Mouse (Mus musculus): ENCODE data around the gene Ccdc177. TPM values are rescaled to one million over a fixed set of nuclear protein-coding genes. Genes with fewer than 3 reads are reported as not detected.
"Not testable (repeated sequence)": the region's sequence is repeated elsewhere in the genome, so short reads cannot be mapped to it uniquely, and the experiment has no call there.

Gene Ccdc177
- polyA plus RNA-seq (2012; rRNA removed): 0.01 TPM in 2 replicates

DNA sequence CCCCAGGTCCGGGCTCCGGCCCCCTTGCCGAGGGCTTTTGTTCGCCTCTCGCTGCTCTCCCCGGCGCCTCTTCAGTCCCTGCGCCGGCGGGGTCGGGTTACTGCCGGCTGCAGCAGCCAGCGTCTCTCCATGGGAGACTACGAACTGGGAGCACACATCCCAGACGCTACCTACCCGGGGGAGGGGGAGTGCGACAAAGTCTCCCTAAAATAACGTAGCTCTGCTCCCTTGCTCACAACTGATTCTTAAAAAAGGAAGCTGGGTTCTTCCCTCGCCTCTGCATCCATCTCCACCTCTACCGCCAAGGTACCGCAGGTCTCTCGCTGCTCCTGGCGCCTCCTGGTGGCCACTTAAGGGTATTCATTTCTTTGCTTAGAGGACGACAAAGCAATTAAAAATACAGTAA is at the start of gene Ccdc177:
Gene Ccdc177, minus strand, starts transcription at position 292 of the 406 bp plus-strand sequence.
- peak; percentile 34 for DNase-seq (ENCODE audit: low spot score)

DNA sequence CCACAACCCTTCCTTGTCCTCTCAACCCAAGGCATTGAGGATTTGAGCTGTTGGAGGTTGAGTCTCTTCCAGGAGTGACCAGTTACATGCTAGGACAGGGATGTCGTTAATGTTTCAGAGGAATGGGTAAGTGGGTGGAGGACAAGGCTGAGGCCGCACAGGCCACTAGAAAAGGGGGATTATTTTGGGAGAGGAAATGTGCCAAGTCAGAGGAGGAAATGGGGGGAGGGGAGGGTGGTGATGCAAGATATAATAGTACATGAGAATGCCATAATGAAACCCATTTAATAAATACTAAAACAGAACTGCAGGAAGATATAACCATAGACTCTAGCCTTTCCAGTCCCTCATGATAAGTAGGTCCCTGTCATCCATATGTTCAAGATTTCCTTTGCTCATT is 49.5 kb upstream of the Ccdc177 start:
- no peak for DNase-seq (ENCODE audit: low spot score)

DNA sequence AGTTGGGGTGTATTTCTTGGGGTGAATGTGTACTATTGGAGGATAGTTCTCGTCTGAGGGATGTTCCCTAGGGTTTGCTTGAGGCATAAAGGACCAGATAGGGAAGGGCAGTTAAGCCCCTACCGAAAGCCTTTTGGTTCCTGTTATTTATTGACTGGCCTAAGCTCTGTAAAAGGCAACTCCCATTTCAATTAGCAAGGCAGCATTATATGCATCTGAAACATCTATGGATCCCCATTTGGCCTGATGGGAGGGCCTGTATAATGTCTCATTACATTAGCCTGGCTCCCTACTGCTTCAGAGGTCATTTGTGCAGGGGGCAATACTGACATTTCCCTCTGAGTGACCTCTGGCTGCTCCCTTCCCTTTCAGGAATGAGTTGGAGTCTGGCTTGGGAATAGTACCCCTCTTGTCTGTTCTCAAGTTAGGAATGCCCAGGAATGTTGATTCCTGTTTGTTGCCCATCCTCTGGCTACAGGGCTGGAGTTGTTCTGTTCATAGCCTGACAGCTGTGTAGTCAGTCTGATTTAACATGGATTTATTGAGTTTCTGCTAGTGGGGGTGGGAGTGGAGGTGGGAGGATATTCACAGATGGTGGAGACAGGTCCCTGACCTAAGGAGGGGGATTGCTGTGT is 47.1 kb upstream of the Ccdc177 start:
- no peak for DNase-seq (ENCODE audit: low spot score)

DNA sequence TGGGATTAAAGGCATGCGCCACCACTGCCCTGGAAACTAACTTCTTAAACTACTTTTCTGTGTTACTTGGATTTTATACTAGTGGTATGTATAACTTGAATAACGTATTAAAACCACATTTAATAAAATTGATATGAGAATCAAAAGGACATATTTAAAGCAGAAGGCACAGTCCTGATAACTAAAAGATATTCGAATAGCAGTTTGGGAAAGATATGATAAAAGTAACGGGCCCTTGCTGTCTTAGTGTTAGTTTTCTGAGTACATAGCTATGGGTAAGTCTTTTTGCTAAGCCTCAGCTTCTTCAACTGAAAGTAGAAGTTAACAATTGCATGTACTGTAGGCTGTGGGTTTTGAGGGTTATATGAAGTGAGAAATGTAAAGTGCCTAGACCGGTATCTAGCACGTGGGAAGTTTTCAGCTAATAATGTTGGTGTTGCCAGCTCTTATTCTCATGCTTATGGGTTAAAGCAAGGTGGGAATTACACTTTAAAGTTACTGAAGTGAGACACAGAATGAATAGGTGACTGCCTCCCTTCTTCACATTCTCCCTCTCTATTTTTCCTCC is 44.5 kb upstream of the Ccdc177 start:
- DNase-seq (ENCODE audit: low spot score): no peak

DNA sequence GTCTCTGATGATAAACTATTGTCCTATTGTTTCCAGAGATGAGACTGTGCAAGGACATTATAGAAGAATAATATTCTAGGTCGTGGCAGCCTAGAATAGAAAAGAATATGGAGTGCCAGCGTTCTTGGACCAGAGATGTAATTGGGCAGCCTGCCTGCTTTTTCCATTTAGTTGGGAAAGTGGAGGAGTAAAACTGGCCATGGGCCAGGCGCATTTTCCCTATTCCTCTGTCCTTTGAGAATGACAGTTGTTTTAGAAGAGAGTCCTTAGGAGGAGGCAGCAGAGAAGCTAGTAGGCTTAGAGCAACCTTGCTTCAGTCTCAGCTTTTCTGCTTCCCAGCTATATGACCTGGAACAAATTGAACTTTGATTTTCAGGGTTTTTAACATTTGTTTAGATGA is 43.4 kb upstream of the Ccdc177 start:
- no peak for DNase-seq (ENCODE audit: low spot score)

DNA sequence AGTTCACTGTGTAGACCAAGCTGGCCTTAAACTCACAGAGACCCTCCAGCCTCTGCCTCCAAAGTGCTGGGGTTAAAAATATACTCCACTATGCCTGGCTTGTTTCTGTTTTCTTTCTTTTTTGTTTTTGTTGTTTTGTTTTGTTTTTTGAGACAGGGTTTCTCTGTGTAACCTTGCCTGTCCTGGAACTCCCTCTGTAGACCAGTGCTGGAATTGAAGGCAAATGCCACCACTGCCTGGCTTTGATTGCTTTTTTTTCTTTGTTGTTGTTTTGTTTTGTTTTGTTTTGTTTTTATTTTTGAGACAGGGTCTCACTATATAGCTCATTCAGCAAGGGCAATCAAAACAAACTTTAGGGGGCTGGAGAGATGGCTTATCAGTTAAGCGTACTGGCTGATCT is 41.0 kb upstream of the Ccdc177 start:
- no peak for DNase-seq (ENCODE audit: low spot score)

DNA sequence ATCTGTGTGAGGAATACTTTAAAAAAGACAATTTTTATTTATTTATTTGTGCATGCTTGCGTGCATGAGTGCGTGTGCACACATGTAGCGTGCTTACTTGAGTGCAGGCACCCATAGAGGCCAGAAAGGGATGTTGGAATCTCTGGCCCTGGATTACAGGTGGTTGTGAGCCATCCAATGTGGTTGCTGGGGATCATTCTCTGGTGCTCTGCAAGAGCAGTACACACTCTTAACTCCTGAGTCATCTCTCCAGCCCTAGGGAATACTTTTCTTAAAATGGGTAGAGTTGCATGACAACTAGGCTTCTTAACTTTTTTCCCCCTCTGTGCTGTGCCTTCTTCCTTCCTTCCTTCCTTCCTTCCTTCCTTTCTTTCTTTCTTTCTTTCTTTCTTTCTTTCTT is 39.7 kb upstream of the Ccdc177 start:
- DNase-seq (ENCODE audit: low spot score): no peak

DNA sequence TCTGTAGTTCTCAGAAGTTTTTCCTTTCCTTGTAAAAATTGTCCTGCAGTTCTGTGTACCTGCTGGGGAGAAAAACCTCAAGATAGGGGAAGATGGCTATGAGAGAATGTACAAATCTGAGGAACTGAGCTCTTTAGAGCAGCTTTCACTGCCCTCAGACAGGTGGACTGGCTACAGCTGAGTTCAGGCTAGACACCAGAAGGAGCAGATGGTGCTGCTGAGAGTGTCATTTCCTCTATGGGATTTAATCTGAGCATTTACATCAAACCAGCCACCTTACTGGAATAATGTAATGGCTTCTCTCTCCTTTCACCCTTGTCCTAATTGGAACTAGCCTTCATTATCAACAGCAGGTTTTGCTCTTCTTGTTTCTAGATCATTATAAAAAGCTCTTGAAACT is 37.8 kb upstream of the Ccdc177 start:
- DNase-seq (ENCODE audit: low spot score): no peak

DNA sequence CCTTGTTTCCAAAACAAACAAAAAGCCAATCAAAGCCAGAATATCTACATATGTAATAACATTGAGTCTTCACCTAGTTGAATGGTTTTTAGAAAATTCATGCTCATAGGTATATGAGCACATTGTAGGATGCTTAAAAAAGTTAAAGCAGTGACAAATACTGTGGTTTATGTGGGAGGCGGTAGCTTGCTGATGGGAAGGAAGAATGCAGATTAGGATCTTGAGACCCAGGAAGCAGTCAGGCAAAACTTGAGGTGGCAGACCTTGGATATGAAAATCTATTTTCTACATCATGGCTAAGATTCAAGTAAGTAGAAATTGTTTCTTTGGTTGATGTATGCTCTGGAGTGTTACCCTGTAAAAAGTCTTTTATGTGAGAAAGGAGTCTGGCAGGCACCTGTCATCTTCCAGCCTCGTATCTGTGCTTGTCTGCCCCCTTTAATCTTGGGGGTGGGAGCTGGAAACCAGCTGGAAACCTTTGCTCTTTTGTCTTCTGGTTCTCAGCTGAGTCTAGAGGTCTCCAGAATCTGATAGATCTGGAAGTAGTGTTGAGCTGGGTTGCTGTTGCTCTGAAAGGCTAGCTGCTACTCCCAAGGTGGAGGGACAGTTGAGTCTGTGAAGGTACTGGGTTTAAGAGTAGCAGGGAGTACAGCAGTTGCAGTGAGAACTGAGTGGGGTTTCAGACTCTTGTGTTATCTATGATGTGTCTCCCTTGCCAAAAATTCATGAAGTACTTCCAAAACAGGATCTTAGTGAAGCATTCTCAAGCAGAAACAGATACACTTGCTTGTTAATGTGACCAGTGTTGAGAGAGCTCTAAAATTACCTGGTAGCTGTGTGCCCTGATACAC is 34.7 kb upstream of the Ccdc177 start:
- DNase-seq (ENCODE audit: low spot score): no peak

DNA sequence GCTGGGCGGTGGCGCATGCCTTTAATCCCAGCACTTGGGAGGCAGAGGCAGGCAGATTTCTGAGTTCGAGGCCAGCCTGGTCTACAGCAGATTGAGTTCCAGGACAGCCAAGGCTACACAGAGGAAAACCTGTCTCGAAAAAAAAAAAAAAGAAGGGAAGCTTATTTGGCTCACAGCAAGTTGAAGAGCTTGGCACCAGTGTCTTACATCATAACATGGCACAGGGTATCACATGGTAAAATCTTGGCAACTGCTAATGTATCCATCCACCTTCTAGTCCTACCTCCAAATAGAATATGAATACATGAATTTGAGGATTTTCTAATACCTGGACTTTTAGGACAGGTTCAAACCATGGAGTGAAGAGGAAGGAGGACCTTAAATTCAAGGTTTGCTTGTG is 34.0 kb upstream of the Ccdc177 start:
- no peak for DNase-seq (ENCODE audit: low spot score)

DNA sequence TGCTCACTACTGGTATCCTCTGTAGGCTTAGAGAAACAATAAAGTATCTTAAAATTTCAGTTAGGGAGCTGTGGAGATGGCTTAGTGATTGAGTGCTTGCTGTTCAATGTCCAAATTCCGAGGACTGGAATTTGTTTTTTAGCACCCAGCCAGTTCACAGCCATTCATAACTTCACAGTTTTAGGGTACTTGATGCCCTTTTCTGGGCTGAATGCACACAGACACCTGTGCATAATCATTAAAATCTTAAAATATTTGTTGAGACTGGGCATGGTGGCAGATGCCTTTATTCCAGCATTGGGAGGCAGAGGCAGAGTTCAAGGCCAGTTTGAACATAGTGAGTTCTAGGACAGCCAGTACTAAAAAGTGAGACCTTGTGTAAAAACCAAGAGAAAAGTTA is 33.0 kb upstream of the Ccdc177 start:
- no peak for DNase-seq (ENCODE audit: low spot score)

DNA sequence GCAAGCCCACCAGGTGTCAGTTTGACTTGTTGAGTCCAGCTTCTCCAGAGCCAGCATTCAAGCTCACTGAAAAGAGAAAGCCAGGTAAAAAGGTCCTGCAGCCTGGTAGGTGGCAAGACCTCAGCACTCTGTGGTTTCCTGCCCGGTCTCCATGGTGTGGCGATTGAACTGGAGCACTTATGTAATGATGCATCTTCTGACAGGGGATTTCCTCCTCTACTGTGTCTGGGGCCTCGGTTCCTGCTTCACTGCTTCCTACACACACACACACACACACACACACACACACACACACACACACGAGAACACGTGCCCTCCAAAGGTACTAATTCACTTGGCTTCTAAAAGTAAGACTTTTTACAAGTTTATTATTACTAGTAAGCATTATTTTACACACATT is 32.4 kb upstream of the Ccdc177 start:
- DNase-seq (ENCODE audit: low spot score): no peak

DNA sequence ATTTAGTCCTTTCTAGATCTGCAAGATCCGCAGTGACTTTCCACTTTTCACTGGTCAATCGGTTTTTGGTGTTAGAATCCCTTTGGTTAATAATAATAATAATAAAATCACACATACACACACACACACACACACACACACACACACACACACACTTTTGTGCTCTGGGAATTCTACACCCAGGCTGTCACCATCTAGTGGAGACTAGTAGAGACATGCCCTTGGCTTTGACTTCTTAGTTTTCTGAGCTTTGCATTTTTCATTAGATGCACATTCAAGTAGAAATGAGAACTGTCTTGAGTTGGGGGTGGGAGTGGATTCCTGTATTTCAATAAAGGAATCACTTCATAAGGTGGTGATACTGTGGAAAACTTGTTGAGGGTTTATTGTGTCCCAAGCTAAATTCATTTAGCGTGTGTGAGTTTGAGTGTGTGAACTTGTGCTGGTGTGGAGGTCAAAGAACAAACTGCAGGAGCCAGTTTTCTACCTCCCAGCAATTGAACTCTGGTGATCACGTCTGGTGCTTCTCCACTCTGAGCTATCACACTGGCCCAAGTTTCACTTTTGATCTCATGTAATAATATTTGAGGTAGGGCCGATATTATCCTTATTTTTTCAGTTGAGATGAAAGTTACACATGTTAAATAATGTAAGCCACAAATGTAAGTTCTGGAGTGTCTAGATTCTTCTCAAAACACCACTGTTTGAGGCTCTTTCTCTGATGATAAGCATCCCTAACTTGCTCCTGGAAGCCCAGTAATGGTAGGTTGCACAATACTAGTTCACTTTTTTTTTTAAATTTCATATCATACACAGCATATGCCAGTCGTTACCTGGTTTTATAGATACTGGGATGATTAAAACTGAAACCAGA is 31.3 kb upstream of the Ccdc177 start:
- no peak for DNase-seq (ENCODE audit: low spot score)

DNA sequence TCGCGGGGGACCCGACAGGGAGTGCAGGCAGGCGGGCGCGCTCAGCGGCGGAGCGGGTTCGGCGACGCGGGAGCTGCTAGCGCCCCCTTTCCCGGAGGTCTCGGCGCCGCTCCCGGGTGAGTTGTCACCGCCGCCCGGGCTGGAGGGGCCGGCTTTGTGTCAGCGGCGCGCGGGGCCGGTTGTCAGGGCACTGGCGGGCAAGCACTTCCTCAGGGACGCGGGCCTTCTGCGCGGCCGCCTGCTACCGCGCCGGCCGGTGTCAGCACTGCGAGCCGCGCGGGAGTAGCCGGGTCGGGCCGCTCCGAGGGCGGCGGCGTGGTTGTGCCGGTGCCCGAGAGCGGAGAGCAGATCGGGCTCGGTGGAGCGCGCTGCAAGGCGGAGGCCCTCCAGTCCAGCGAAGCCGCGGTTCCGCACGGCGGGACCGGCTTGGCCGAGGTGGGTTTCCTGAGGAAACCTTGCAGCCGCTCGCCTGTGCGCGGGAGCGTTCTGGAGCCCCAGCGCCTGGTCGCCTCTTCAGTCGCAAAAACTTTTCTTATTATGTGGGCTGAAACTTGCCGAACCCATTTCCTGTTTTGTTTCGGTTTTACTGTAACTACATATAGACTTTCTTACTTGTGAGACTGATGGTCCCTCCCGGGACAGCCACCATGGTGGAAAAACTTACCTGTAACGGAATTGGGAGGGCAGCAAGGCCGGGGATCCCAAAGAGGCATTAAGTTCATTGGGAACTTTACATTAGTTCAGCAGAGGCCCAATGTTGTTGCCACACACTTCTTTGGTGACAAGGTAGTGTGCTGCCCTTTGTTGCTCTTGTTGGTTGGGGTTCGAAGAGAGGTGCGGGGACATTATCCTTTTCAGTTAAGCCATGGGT is 30.4 kb upstream of the Ccdc177 start:
- DNase-seq (ENCODE audit: low spot score): no peak

DNA sequence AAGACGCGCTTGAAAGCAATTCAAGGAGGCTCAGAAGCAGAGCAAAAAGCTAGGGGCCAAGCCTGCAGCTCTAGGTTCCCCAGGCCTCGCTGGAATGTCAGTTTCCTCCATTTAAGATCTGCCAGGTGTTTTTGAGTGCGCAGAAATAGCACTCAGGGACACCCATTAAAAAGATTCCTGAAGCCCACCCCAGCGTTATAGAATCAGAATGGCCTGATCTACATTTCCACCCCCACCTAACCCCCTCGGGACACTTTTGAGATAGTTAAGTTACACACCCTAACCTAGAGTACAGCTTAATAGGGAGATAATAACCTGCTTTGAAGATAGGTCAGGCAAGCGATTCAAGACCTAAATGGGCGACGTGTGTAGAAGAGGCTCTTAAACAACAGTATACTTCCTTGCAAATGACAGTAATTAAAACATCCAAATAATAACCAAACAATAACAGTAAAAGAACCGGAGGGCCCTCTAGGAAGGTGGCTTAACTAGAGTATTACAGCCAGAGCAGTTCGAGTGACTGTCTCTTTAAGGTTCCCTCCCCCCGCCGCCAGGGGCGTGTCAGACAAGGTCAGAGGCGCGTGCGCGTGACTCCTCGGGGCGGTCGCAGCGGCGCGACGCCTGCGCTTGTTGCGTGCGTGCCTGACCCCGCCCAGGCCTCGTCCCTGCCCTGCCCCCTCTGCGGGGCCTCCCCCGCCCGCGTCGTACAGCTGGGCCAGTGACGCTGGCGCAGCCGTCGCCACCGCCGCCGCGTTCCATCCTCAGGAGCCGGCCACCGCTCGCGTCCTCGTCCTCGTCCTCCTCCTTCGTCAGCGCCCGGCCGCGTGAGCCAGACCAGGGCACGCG is 29.6 kb upstream of the Ccdc177 start, which contains the start of gene Susd6:
Gene Susd6, plus strand, starts transcription at position 662 of the 846 bp plus-strand sequence.
- peak; percentile 98 for DNase-seq (ENCODE audit: low spot score)

DNA sequence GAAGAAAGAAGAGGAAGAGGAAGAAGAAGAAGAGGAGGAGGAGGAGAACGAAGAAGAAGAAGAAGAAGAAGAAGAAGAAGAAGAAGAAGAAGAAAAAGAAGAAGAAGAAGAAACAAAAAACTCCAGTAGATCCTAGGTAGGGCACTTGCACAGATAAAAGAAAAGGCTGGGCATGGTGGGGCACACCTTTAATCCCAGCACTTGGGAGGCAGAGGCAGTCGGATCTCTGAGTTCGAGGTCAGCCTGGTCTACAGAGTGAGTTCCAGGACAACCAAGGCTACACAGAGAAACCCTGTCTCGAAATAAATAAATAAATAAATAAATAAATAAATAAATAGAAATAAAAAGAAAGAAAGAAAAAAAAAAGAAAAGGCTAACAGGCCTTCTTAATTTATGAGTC is 28.8 kb upstream of the Ccdc177 start:
- not testable (repeated sequence) for DNase-seq (ENCODE audit: low spot score)

DNA sequence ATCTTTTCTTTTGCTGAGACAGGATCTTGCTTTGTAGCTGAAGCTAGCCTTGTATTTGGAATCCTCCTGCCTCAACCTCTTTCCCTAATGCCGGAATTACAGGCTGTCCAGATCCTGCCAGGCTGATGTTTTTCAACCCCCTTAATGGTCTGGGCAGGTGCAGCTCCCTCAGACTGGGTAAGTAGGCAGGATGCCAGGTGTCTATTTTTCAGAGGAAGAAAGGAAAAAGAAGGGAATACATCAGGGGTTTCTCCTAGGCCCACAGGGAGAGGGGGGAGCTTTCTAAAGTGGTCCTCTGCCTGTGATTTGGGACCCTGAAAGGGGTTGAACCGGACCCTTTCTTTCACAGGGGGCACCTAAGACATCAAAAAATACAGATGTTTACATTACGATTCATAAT is 27.7 kb upstream of the Ccdc177 start:
- no peak for DNase-seq (ENCODE audit: low spot score)

DNA sequence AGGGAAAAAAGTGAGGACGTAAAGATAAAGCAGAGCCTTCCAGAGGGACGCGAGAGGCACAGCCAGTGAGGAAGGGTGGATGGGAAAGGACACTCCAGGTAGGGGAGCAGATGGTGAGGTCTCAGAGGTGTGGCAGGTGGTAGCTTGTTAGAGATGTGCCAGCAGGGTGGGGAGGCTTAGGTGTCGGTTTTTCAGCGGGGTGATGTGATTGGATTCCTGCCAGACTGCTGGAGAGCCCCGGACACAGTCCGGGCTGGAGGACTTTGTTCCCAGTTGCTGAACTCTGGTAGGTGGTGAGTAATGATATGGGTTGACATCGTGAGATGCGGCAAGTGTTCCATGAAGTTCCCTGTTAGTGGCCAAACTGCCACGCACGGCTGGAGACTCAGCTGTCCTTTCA is 27.1 kb upstream of the Ccdc177 start:
- DNase-seq (ENCODE audit: low spot score): no peak

DNA sequence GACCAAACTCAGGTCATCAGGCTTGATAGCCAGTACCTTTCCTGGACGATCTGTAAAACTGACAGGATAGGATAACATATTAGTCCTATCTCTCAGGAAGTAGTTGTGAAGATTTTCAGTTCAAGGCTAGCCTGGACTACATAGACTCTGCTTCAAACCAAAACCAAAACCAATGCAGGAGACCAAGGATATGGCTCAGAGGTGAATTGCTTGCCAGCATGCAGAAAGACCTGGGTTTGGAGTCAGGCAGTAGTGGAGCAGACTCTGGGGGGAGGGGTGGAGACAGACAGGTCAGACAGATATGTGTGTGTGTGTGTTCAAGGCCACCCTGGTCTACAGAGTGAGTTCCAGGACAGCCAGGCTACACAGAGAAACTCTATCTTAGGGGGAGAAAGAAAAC is 26.1 kb upstream of the Ccdc177 start:
- no peak for DNase-seq (ENCODE audit: low spot score)

DNA sequence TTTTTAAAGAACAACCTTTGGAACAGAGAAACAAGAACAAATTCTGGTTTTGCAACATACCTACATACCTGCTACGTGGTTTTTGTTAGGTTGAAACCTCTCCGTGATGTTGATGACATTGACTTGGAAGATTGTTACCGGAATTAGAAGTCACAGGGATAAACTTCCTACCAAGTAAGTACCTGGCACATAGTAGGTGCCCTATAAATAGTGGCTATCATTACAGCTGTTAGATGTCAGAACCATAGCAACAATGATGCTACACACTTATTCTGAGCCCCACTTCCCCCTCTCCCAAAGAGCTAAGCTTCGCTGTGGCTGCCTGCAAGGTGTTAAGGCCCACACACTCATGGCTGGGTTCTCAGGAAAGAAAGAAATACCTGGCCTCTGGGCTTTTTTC is 25.1 kb upstream of the Ccdc177 start:
- no peak for DNase-seq (ENCODE audit: low spot score)

Measured in urinary bladder, adult 2 months (tissue).